Mouse (Mus musculus) thymus, adult 18-20 months (tissue): Measurements from ENCODE around the gene Abca16.

Experiments
- DNase-seq, 2 experiments: peaks; one replicate each; pipeline ENCODE4 v3.0.0; 2022; ENCODE audit warnings: mixed read lengths in 2 of 2

Gene Abca16

DNA sequence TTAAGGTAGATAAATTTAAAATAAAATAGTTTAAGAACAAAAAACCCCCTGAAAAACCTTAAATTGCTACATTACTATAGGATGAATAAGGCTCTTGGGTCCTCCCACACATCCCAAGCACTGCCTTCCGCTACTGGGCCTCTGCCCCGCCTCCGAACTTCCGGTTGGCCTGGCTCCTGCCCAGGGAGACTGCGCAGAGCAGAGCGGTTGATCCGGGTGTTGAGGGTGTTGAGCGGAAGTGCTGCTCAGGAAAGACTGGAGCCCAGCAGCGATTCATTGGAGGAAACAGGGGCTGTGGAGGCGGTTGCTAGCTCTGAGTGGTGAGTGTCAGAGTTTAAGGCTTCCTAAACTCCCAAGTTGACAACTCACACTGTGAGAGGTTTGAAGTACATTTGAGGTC lies at the start of gene Abca16:
Abca16 (plus strand) TSS at position 201 of the 400 bp plus-strand sequence.
- DNase-seq = no peak

DNA sequence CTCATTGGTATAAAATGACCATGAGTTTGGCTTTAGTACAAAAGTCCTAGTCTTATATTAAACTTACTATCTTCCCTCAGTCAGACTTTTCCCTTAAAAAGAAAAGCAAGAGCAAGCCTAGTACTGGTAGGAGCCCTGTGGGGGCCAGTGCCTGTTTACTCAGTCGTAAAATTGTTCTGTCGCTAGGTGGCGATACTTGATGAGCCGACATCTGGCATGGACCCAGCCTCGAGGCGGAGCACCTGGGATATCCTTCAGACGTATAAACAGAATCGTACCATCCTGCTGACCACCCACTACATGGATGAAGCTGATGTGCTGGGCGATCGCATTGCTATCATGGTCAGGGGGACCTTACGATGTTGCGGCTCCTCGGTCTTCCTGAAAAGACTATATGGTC lies 48.3 kb upstream of the Abca16 start:
- DNase-seq = no peak

DNA sequence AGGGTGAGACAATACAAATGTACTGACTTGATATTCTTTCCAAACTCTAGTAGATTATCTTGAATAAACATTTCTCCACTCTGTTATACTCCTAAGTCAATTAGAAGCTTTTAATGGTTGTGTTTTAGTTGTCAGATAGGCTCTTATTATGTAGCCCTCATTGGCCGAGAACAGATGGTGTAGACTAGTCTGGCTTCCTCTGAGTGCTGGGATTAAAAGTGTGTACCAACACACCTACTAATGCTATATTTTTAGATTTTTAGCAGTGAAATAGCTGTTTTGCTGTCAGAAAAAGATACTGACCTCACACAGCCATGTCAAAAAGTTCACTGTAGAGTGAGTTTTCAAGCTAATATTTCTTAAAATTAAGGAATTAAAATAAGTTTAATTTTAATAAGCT lies 2.9 kb downstream of the Abca16 start:
- no peak for DNase-seq

DNA sequence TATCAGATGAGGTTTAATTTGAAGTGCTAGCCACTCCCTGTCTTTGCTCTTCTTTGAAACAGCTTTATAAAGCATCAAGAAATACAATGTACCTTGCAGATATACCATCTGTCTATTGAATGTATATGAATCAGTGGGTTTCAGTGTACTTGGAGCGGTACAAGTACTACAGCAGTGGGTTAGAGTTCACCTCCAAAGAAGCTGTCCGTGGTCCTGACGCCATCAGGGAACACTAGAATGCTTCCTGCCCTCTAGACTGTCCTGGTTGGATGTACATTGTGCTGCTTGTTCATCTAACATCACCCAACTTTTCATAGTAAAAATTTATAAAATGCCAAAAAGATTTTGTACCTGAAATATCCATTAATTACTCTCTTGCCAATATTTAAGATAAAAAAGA lies 17.2 kb downstream of the Abca16 start:
- DNase-seq = no peak

DNA sequence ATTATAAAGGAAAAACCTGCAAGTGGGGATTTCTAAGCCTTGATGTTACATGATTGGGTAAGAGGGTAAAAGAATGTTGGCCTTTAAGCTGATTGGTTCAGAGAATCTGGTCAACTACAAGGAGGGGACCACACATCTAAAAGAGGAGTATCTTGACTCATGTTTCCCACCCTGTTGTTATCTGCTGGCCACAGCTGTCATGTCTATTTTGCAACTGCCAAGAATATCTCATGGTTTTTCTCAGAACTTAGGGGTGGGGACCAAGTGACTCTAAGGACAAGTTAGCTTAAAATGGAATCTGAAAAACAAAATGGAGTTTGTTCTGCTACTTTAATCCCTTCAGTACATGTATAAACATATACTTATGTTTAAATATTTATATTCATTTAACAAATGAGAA lies 22.0 kb downstream of the Abca16 start:
- DNase-seq = no peak

DNA sequence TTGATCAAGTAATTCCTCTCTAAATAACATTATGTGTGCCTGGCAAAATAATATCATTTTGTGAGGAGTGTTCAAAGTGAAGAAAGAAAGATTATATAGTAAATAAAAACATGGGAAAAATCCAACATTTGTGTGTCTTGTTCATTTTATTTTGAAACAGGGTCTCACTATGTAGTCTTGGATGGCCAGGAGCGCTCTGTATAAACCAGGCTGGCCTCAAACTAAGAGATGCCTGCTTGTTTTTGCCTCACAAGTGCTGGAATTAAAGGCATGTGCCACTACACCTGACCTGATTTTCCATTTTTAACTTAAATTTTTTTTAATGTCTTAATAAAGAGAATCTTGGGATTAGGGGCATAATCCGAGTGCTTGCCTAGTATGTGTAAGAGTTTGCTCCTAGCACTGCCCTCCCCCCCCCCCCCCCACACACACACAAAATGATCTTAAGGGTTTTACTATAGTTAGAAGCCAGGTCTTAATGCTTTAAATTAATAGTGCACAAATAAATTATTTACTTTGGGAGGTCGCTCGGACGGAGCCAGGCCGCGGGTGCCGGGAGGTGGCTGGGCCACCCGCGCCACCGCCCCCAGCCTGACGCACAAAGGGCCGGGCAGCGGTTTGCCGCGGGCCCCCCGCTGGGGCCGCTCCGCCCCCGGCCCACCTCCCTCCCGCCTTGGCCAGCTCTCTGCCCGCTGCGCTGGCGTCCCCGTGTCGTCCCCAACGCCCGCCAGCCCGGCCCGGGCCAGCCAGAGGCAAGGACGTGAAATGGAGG lies 94.6 kb downstream of the Abca16 start:
- DNase-seq = no peak

DNA sequence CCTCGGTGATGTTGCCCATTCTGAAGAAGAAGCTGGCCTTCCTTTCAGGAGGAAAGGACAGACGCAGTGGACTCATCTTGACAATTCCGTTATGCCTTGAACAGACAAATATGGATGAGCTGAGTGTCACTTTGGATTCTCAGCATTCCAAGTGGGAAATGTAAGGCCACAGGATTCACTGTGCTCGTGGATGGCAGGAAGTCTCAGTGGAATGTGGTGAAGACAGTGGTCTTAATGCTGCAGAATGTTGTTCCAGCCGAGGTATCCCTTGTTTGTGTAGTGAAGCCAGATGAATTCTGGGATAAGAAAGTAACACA lies 95.2 kb downstream of the Abca16 start:
- no peak for DNase-seq

DNA sequence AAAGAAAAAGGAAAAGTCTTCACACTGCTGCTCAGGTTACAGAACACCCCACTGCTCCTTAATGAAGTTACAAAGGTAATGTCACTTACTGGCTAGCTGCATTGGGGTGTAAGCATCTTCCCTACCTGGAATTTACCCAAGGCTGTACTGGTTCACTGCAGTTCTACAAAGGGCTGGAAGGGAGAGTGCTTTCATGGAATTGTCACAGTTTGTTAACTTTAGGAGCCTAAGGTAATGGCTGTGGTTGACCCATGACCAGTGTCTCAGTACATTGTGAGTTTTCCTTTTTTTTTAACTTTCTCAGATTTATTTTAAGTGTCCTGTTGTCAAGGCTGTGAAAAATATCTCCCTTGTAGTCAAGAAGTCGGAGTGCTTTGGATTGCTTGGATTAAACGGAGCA lies 125.4 kb downstream of the Abca16 start:
- DNase-seq = no peak

DNA sequence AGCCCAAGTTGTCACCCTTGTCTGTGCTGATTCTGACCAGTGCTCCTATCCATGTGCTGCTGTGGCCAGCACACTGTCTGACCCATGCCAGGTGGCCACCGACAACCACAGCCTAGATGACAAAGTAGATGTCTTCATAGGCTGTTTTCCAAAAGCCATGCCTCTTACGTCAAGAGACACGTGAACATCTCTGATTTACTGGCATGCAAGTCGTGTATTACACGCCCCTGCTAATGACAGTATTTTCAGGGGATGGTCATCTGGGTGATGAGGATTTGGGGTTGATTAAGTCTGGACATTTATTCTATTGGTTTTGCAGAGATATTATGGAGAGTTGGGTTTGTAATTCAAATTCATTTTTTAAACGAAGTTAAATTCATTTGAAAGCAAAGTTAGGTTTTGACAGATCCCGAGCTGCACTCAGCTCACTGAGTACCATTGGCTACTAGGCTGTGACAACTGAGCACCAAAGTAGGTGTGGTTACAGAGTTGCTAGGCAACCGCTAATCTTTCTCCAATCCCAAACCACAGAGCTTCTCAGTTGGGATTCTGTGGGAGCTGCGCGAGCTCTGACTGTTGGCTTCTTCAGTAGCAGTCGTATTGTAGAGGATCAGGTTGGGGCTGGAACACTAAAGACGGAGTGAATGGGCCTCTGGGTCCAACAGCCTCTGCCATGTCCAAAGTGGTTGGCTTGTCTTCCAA lies 143.2 kb downstream of the Abca16 start:
- no peak for DNase-seq

DNA sequence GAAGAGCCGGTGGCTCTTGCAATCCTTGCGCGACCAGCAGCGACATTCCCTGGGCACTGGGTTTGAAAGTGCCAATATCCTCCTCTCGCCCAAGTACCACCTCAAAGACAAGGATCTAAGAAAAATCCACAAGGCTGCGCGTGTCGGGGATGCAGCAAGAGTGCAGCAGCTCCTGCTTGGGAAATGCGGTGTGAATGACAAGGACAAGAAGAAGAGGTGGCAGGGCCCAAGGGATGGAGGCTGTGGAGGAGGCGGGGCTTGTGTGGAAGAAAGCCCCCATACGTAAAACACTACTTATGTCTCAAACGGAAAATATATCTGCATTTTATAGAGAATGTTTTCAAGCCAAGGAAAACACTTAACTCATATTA lies 143.7 kb downstream of the Abca16 start:
- no peak for DNase-seq

DNA sequence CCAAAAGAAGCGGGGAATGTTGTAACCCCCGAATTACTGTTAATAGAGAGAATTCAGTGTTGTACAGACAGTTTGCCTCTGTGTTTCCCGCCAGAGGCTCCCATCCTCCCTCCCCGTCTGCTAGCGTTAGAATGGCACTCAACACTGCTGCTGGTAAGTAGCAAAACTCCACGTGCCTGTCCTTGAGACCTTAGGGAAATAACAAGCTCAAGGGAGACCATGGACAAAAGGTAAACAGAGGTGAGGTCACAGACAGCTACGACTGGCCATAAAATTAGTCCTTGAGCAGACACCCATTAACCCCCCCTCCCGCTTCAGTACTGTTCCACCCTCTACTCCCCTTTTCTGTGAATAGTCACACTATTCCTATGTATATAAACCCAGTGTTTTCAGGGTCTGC lies 157.9 kb downstream of the Abca16 start:
- no peak for DNase-seq

DNA sequence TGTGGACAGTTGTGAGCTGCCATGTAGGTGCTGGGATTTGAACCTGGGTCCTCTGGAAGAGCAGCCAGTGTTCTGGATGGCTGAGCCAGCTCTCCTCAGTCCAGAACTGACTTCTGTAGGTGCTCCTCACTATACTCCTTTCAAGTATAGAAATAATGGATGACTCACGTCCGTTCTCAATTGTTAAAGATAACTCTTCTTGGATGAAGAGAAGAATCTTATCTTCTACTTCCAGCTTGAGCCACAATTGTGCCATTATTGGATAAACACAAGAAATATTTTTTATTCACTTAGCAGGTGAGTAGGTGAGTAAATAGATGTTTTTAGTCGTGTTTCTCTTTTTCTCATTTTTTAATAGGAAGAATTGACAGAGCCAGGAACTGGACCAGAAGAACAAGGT lies 167.1 kb downstream of the Abca16 start:
- DNase-seq = no peak
